Mouse (Mus musculus): ENCODE measurements around the gene Rtkn.

DNA sequence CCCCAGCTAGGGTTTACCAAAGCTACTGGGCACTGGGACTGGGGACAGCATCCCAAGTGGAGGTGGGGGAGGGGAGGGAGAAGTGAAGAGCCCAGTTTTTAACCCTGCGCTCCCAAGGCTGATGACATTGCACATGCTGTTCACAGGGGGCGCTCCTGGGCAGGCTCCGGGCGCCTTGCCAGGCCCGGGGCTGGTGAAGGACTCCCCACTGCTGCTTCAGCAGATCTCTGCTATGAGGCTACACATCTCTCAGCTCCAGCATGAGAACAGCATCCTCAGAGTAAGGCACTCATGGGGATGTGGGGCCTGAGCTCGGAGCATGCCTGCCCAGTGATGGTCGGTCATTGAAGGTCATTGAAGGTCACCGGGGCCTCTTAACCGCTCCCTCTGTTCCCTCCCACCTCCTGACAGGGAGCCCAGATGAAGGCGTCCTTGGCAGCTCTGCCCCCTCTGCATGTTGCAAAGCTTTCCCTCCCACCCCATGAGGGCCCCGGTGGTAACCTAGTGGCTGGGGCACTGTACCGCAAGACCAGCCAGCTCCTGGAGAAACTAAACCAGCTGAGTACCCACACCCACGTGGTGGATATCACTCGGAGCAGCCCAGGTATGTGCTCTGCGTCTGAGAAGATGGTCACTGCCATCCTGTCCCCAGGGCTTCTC is 62.2 kb downstream of the Rtkn start:
- TF ChIP-seq RAD21 (IDR thresholded peaks at IDR 0.05; ENCODE audit: low read depth, low read length) (no peak), MXI1 (IDR thresholded peaks at IDR 0.05; ENCODE audit: low read depth, low read length) (no peak), ZNF384 (IDR thresholded peaks at IDR 0.05; ENCODE audit: low read depth, low read length) (no peak), SIN3A (IDR thresholded peaks at IDR 0.05; ENCODE audit: low read length) (no peak), POLR2AphosphoS2 (IDR thresholded peaks at IDR 0.05; ENCODE audit: low read depth, low read length) (no peak), CTCF (conservative IDR thresholded peaks at IDR 0.05 in 1 of 2, IDR thresholded peaks at IDR 0.05 in 1 of 2; ENCODE audit: low read depth in 2 of 2, low read length in 2 of 2) (peak in 1 of 2 experiments; percentile 22; a peak in 1 of 4 replicates), POLR2A (IDR thresholded peaks at IDR 0.05; ENCODE audit: low read depth, low read length) (no peak), MAFK (IDR thresholded peaks at IDR 0.05; ENCODE audit: insufficient replicate concordance, low read length) (no peak), ZMIZ1 (IDR thresholded peaks at IDR 0.05; ENCODE audit: low read depth, low read length) (no peak), MYC (IDR thresholded peaks at IDR 0.05; ENCODE audit: low read depth, low read length) (no peak), UBTF (IDR thresholded peaks at IDR 0.05; ENCODE audit: low read depth, low read length) (no peak)

Data from CH12.LX (cell line).